Mouse (Mus musculus) adrenal gland, adult 8-10 months (tissue): ENCODE results near the gene Cln6. TPM values are rescaled to one million over a fixed set of nuclear protein-coding genes. Genes with fewer than 3 reads are reported as not detected.

Experiments
- total RNA-seq, 4 experiments: library from RNA; stranded (reverse); gene quantifications; 2 replicates each; pipeline ENCODE4 v1.2.4; 2022

The Cln6 gene
- total RNA-seq, 4 experiments from 2014 or later, result 19.4 to 28.7 (median 23.5) TPM

Other genes with a start within 250 kb of the Cln6 start
- gene Itga11, start 161.0 kb upstream of the Cln6 start, total RNA-seq, result 1 to 10 TPM; 2.1 to 3.3 (median 2.3) TPM
- 10 to 100 TPM; 32.0 to 39.4 (median 37.7) TPM for gene Fem1b, start 26.9 kb upstream of the Cln6 start, total RNA-seq
- gene Calml4, start 19.3 kb downstream of the Cln6 start, total RNA-seq, result 10 to 100 TPM in 2 of 4 experiments, 1 to 10 TPM in 2; 7.4 to 13.6 (median 10.6) TPM
- gene Pias1, start 149.1 kb downstream of the Cln6 start, total RNA-seq, result 10 to 100 TPM; 36.0 to 52.7 (median 44.3) TPM